Comparison of ENCODE assay signal across 8 mouse cellular contexts in the genomic region with DNA sequence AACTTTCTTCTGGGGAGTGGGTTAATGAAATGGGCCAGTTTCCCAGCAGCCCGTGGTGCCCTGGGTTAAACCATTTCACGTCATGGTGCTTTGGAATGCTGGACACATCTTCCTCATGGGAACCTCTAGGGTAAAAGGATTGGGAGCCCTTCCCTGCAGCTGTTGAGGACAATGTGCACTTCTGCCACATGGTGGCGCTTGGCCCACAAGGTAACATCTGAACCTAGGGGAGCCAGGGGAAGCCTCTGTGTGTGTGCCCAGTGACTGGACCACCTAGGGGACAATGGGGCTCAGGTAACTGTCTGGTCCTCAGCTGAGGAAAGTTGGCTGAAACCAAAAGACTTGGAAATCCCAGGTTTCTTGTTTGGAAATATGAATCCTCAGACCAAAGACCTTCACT. TPM values are rescaled to one million over a fixed set of nuclear protein-coding genes. Genes with fewer than 3 reads are reported as not detected.
DNase-seq lines count a peak whose midpoint lies in the region; ATAC-seq and TF ChIP-seq lines count a peak whose summit lies in the region.

No protein-coding gene starts in this region.

- no peaks in the 10 kb centered on the region for H3K4me1 ChIP-seq in intestine, embryonic 14.5 days (replicated peaks; ENCODE audit: control insufficient read depth, insufficient read depth, low read length)
- H3K4me1 ChIP-seq in intestine, embryonic 16.5 days (ENCODE audit: control insufficient read depth, insufficient read depth, low read length): no peaks in the 10 kb centered on the region
- H3K4me1 ChIP-seq in intestine, postnatal 0 days (replicated peaks; ENCODE audit: control insufficient read depth, insufficient read depth, low read length): no peaks in the 10 kb centered on the region
- no peaks in the 10 kb centered on the region for H3K4me1 ChIP-seq in liver, embryonic 11.5 days (replicated peaks; ENCODE audit: control insufficient read depth, insufficient read depth, low read length)
- no peaks in the 10 kb centered on the region for H3K4me1 ChIP-seq in neural tube, embryonic 12.5 days
- no peaks in the 10 kb centered on the region for H3K4me1 ChIP-seq in stomach, embryonic 16.5 days (ENCODE audit: control insufficient read depth, insufficient read depth, low read length)

- peak; percentile 80; the same call in 1 of the 2 replicates for ATAC-seq in intestine, embryonic 14.5 days (replicated peaks; ENCODE audit: low FRiP score, low TSS enrichment, low read depth)
- no peak for ATAC-seq in intestine, embryonic 16.5 days
- no peak for ATAC-seq in intestine, postnatal 0 days
- ATAC-seq in liver, embryonic 11.5 days (replicated peaks; ENCODE audit: low FRiP score): 0 out of 2 replicates have a peak, but pooled peaks have one; percentile 62
- ATAC-seq in neural tube, embryonic 12.5 days (ENCODE audit: low FRiP score, low read depth): peak; percentile 50; the same call in 1 of the 2 replicates
- ATAC-seq in stomach, embryonic 16.5 days (ENCODE audit: insufficient read depth, low FRiP score): peak; percentile 37; the same call in 1 of the 2 replicates

- H3K9me3 ChIP-seq in intestine, embryonic 14.5 days (ENCODE audit: control insufficient read depth, low read length): peaks cover 4% of the 10 kb centered on the region; the same call in 1 of the 2 replicates
- no peaks in the 10 kb centered on the region for H3K9me3 ChIP-seq in intestine, embryonic 16.5 days (ENCODE audit: control insufficient read depth, low read length)
- no peaks in the 10 kb centered on the region for H3K9me3 ChIP-seq in intestine, postnatal 0 days (ENCODE audit: control insufficient read depth)
- no peaks in the 10 kb centered on the region for H3K9me3 ChIP-seq in liver, embryonic 11.5 days (ENCODE audit: control insufficient read depth, low read length)
- no peaks in the 10 kb centered on the region for H3K9me3 ChIP-seq in neural tube, embryonic 12.5 days
- no peaks in the 10 kb centered on the region; the same call in 1 of the 2 replicates for H3K9me3 ChIP-seq in stomach, embryonic 16.5 days (replicated peaks; ENCODE audit: control insufficient read depth, low read length)

- 2% methylated on average over 3 of the region's 3 CpGs for WGBS in intestine, embryonic 14.5 days
- 4% methylated on average over 3 of the region's 3 CpGs for WGBS in intestine, embryonic 16.5 days
- WGBS in intestine, postnatal 0 days: 2% methylated on average over 3 of the region's 3 CpGs
- 5% methylated on average over 3 of the region's 3 CpGs for WGBS in liver, embryonic 11.5 days
- 16% methylated on average over 3 of the region's 3 CpGs for WGBS in neural tube, embryonic 12.5 days
- WGBS in stomach, embryonic 16.5 days: 4% methylated on average over 3 of the region's 3 CpGs

- TF ChIP-seq CTCF in intestine, postnatal 0 days (IDR thresholded peaks at IDR 0.05; ENCODE audit: low read depth): peak; percentile 93

- no peak overlapping the region for H3K9ac ChIP-seq in intestine, embryonic 14.5 days (ENCODE audit: low read length)
- H3K9ac ChIP-seq in intestine, embryonic 16.5 days (ENCODE audit: low read depth, low read length): no peak overlapping the region
- H3K9ac ChIP-seq in intestine, postnatal 0 days (ENCODE audit: low read depth, low read length): no peak overlapping the region
- H3K9ac ChIP-seq in liver, embryonic 11.5 days (ENCODE audit: low read depth, low read length): no peak overlapping the region
- no peak overlapping the region for H3K9ac ChIP-seq in neural tube, embryonic 12.5 days
- H3K9ac ChIP-seq in stomach, embryonic 16.5 days (ENCODE audit: low read length): no peak overlapping the region

- H3K4me3 ChIP-seq in intestine, embryonic 14.5 days (ENCODE audit: low read depth, low read length): no peak overlapping the region
- no peak overlapping the region for H3K4me3 ChIP-seq in intestine, embryonic 16.5 days (ENCODE audit: low read length)
- H3K4me3 ChIP-seq in intestine, postnatal 0 days (ENCODE audit: low read depth, low read length): no peak overlapping the region
- no peak overlapping the region for H3K4me3 ChIP-seq in liver, embryonic 11.5 days (ENCODE audit: low read depth, low read length)
- no peak overlapping the region for H3K4me3 ChIP-seq in neural tube, embryonic 12.5 days
- H3K4me3 ChIP-seq in stomach, embryonic 16.5 days (replicated peaks; ENCODE audit: low read length): no peak overlapping the region

- H3K27ac ChIP-seq in intestine, embryonic 14.5 days (ENCODE audit: low read depth): no peak overlapping the region
- no peak overlapping the region for H3K27ac ChIP-seq in intestine, embryonic 16.5 days (ENCODE audit: low read length)
- no peak overlapping the region for H3K27ac ChIP-seq in intestine, postnatal 0 days (ENCODE audit: low read depth, low read length)
- no peak overlapping the region for H3K27ac ChIP-seq in liver, embryonic 11.5 days (ENCODE audit: low read depth, low read length)
- H3K27ac ChIP-seq in neural tube, embryonic 12.5 days: no peak overlapping the region
- H3K27ac ChIP-seq in stomach, embryonic 16.5 days (ENCODE audit: low read length): no peak overlapping the region

- 0 out of 2 replicates have a peak, but pooled peaks cover 4% of the 10 kb centered on the region for H3K36me3 ChIP-seq in intestine, embryonic 14.5 days (ENCODE audit: control insufficient read depth, insufficient read depth, low read length)
- no peaks in the 10 kb centered on the region for H3K36me3 ChIP-seq in intestine, embryonic 16.5 days (ENCODE audit: control insufficient read depth, insufficient read depth, low read length)
- H3K36me3 ChIP-seq in intestine, postnatal 0 days (ENCODE audit: control insufficient read depth, insufficient read depth): 0 out of 2 replicates have a peak, but pooled peaks cover 3% of the 10 kb centered on the region
- H3K36me3 ChIP-seq in liver, embryonic 11.5 days (ENCODE audit: control insufficient read depth, insufficient read depth, low read length): no peaks in the 10 kb centered on the region
- peaks cover 22% of the 10 kb centered on the region for H3K36me3 ChIP-seq in neural tube, embryonic 12.5 days
- no peaks in the 10 kb centered on the region for H3K36me3 ChIP-seq in stomach, embryonic 16.5 days (ENCODE audit: control insufficient read depth, insufficient read depth, low read length)

- H3K27me3 ChIP-seq in intestine, embryonic 14.5 days (replicated peaks; ENCODE audit: control insufficient read depth, insufficient read depth, low read length): no peaks in the 10 kb centered on the region
- no peaks in the 10 kb centered on the region for H3K27me3 ChIP-seq in intestine, embryonic 16.5 days (replicated peaks; ENCODE audit: control insufficient read depth, insufficient read depth, low read length)
- H3K27me3 ChIP-seq in intestine, postnatal 0 days (replicated peaks; ENCODE audit: control insufficient read depth, insufficient read depth, low read length): no peaks in the 10 kb centered on the region
- H3K27me3 ChIP-seq in liver, embryonic 11.5 days (replicated peaks; ENCODE audit: control insufficient read depth, insufficient read depth, low read length): no peaks in the 10 kb centered on the region
- no peaks in the 10 kb centered on the region for H3K27me3 ChIP-seq in neural tube, embryonic 12.5 days (replicated peaks)
- no peaks in the 10 kb centered on the region for H3K27me3 ChIP-seq in stomach, embryonic 16.5 days (ENCODE audit: control insufficient read depth, insufficient read depth, low read length)

- no peak overlapping the region for H3K4me2 ChIP-seq in intestine, embryonic 14.5 days (ENCODE audit: low read length)
- H3K4me2 ChIP-seq in intestine, embryonic 16.5 days (ENCODE audit: low read depth, low read length): no peak overlapping the region
- H3K4me2 ChIP-seq in intestine, postnatal 0 days (replicated peaks; ENCODE audit: low read depth): no peak overlapping the region
- H3K4me2 ChIP-seq in liver, embryonic 11.5 days: no peak overlapping the region
- H3K4me2 ChIP-seq in neural tube, embryonic 12.5 days (replicated peaks): no peak overlapping the region
- H3K4me2 ChIP-seq in stomach, embryonic 16.5 days (ENCODE audit: low read depth, low read length): no peak overlapping the region

- DNase-seq in intestine, embryonic 14.5 days (ENCODE audit: low spot score): peak; percentile 86
- DNase-seq in cerebellum, adult 9-10 months: peak; percentile 75
- DNase-seq in frontal cortex, postnatal 36 days (ENCODE audit: low spot score in 2 of 2): peak; percentile 68 to 81
- DNase-seq in liver, embryonic 11.5 days (ENCODE audit: low spot score): no peak

RNA-seq across cellular contexts. Expression of gene 1700019N19Rik, which starts 12.1 kb away (rescaled TPM):
- not detected in 2 replicates for polyA plus RNA-seq in intestine, embryonic 14.5 days (2014; fragmentation: Nextera tagmentation; extraction: Ambion mirVana)
- not detected in 2 replicates for polyA plus RNA-seq in intestine, embryonic 16.5 days (2015; fragmentation: Nextera tagmentation; extraction: Ambion mirVana)
- polyA plus RNA-seq in intestine, postnatal 0 days (2015; fragmentation: Nextera tagmentation; extraction: Ambion mirVana): not detected in 2 replicates
- polyA plus RNA-seq in liver, embryonic 11.5 days (2014; fragmentation: Nextera tagmentation; extraction: Ambion mirVana): 0.19 and 0.23 TPM in 2 replicates
- polyA plus RNA-seq in neural tube, embryonic 12.5 days (2016; fragmentation: Nextera tagmentation; extraction: Ambion mirVana): not detected in 2 replicates
- polyA plus RNA-seq in stomach, embryonic 16.5 days (2015; fragmentation: Nextera tagmentation; extraction: Ambion mirVana): 0.14 TPM in 1 of 2 replicates, not detected in the other

RNA-seq across cellular contexts. Expression of gene Pnliprp2, which starts 46.8 kb away (rescaled TPM):
- 2.8 and 4.4 TPM in 2 replicates for polyA plus RNA-seq in intestine, embryonic 14.5 days (2014; fragmentation: Nextera tagmentation; extraction: Ambion mirVana)
- polyA plus RNA-seq in intestine, embryonic 16.5 days (2015; fragmentation: Nextera tagmentation; extraction: Ambion mirVana): 13.6 and 25.5 TPM in 2 replicates
- polyA plus RNA-seq in intestine, postnatal 0 days (2015; fragmentation: Nextera tagmentation; extraction: Ambion mirVana): 5.2 and 5.3 TPM in 2 replicates
- 5.6 and 5.8 TPM in 2 replicates for polyA plus RNA-seq in liver, embryonic 11.5 days (2014; fragmentation: Nextera tagmentation; extraction: Ambion mirVana)
- not detected in 2 replicates for polyA plus RNA-seq in neural tube, embryonic 12.5 days (2016; fragmentation: Nextera tagmentation; extraction: Ambion mirVana)
- polyA plus RNA-seq in stomach, embryonic 16.5 days (2015; fragmentation: Nextera tagmentation; extraction: Ambion mirVana): 21.9 and 40.9 TPM in 2 replicates

Comparison
In these comparisons a context has a peak if more than half of its experiments do, and no peak if none do; other contexts are left out.
1. ATAC-seq: peak in intestine, embryonic 14.5 days (single experiment), liver, embryonic 11.5 days (single experiment), neural tube, embryonic 12.5 days (single experiment) and stomach, embryonic 16.5 days (single experiment); none in intestine, embryonic 16.5 days (single experiment) and intestine, postnatal 0 days (single experiment).